Mouse (Mus musculus): ENCODE results near the gene Pcif1.
A peak's percentile ranks its signal among the peaks of the same experiment; 100 is the strongest.

Gene Pcif1

DNA sequence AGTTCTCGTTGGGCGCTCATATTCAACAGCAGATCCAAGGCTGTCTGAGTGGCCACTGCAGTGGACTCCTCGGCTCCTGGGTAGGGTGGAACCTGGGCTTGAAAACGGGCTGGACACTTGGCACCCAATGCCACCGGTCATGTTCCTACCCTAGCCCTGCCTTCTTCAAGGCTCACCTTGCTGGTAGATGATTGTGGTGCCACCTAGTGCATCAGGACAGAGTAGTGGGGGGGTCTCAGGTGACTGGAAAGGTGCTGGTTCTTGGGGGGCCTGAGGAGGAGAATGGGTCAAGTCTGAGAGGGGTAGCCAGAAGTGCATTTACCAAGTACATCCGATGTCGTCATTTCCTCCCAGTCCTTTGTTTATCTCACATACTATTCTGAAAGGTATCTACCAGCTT, 18.9 kb downstream of the Pcif1 start:
- no peak for DNase-seq

DNA sequence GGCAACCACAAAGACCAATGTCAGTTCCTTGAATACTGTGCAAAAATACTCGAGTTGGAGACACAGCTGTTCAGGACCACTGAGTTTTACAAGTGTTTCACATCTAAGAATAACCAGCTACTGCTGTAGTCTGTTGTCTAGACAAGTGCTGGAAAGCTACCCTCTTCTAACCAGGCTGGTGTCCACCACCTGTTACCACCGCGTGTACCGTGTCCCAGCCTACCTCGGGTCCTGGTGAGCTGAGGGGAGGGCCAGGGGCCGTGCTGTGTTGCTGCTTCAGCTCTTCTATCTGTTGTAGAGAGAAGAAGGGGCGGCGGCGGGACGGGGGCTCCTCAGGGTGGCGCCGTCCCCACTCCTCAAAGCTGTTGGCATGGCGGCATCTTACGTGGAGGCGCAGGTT, 19.9 kb downstream of the Pcif1 start:
- no peak for DNase-seq

DNA sequence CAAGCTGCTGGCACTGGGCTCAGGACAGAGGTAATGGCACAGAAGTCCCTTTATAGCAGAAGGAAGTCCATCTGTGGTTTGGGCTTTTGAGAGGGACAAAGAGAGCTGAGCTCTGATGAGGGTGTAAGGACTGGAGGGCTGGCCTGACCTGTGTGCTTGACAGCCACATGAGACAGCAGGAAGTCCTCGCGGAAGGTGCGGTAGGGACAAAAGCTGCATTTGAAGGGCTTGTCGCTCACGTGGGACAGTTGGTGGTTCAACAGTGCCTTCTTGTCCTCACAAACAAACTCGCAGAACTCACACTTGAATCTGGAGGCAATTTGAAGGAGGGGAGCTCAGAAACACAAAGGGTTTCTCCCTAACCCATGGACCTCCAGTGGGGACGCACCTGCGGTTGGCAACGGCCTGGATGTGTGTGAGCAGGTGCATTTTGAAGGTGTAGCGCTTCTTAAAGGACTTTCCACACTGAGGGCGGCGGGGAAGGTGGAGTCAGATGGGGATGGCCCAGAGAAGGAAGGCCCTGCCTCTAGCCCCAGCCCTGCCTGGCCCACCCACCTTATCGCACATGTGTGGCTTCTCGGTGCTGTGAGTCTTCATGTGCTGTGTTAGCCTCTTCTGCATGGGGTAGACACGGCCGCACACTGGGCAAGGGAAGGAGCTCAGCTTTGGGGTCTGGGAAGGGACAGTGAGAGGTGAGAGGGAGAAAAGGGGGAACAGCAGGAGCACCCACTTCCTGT, 20.8 kb downstream of the Pcif1 start:
- DNase-seq = no peak

DNA sequence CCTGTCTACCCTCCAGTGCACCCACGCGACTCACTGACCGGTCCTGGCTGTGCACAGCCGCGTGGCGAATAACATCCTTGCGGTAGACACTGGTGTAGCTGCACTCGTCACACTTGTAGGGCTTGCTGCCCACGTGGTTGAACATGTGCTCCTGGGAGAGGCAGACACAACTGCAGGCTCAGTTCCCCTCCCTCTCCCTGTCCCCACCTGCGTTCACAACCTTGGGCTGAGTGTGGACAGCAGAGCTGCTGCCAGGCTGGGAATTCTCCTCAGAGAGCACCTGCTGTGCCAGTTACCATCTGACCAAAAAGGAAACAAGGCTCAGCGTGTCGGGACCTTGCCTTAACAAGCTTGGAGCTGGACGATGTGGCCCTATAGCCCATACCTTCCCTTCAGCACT, 22.3 kb downstream of the Pcif1 start:
- no peak for DNase-seq

DNA sequence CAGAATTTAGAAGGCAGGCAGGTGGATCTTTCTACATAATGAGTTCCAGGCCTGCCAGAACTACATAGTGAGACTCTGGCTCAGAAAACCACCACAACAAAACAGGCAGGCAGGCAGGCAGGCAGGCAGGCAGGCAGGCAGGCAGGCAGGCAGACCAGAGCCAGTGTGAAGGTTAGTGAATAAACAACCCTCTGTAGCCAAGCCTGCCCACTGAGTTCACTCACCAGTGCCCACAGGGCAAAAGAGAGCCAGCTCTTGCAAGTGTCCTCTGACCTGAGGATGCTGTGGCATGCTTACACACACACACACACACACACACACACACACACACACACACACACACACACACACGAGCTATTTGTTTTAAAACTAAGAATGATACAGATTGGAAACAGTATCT, 24.4 kb downstream of the Pcif1 start:
- no peak for DNase-seq

DNA sequence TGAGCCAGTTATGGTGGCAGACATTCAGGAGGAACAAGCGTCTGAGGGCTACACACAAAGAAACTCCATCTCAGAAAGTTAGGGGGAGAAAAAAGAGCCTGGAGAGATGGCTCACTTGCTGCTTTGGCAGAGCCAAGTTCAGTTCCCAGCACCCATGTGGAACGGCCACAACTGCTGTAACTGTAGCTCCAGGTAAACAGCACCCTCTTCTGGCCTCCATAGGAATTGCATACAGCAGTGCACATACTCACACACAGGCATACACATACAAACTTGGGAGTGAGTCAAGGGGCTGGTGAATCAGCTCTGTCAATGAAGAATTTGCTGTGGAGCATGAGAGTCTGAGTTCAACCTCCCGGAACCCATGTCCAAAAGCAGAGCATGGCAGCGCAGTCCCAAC, 27.0 kb downstream of the Pcif1 start:
- DNase-seq = no peak

DNA sequence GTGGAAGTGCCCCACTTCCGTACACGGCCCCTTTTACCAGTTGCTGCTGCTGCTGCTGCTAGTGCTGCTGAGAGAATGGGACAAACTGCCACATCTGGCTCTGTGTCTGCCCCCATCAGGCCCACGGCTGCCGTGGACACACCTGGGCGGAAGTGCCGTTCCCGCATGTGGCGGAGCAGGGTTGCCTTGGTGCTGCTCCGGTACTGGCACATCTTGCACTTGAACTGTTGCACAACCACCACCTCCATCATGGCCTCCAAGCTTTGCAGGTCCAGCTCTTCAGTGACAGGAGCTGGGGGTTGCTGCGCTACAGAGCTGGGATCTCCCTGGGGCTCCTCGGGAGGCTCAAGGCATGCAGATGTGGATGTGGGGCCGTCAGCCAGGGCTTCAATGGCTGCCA, 28.4 kb downstream of the Pcif1 start:
- no peak for DNase-seq

DNA sequence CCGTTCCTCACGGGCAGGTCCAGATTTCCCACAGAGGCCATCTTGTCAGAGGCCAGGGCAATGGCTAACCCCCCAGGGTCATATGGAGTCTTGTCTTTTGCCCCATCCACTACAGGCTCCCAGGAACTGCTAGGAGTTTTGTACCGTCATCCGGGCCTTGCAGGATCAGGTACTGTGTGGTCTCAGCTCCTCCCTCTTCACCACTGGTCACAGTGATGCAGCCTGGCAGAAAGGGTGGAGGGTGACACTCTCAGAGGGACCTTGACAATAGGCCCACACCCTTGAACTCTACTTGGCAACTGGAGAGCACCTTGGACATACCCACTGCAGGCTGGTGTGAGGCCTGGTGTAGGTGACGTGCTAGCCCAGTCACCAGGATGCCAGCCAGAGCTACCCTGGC, 28.9 kb downstream of the Pcif1 start:
- DNase-seq = no peak

DNA sequence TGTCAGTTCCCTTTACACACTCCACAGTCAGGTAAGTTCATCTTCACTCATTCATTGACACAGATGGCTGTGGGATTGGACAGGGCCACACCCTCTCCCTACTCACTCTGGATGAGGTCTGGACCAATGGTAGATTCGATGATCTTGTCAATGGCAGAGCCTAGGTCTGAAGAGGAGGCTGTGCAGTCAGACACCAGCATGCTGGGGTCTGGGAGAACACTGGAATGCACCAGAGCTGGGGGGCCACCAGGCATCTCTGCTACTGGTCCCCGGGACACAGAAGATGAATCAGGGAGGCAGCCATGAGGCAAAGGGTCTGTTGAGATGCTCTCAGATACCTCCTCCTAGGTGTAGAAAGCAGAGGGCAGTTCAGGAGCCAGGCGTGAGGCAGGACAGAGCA, 30.0 kb downstream of the Pcif1 start:
- DNase-seq = no peak

DNA sequence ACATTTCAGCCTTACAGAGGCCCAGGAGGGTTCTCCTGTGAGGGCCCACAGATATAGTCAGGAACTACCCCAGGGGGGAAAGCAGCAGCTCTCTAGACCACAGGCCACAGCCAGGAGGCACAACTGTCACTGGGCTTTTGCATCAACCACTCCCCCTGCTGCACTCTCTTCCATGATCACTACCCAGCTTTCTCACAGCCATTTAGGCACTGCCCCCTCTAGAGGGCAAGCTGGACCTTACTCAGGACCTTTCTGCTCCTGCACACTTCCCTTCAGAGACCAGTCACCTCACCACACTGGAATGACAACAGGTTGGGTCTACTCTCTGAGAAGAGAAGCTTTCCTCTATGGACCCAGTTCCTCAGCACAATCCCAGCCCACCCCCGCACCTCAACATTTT, 30.4 kb downstream of the Pcif1 start:
- no peak for DNase-seq

DNA sequence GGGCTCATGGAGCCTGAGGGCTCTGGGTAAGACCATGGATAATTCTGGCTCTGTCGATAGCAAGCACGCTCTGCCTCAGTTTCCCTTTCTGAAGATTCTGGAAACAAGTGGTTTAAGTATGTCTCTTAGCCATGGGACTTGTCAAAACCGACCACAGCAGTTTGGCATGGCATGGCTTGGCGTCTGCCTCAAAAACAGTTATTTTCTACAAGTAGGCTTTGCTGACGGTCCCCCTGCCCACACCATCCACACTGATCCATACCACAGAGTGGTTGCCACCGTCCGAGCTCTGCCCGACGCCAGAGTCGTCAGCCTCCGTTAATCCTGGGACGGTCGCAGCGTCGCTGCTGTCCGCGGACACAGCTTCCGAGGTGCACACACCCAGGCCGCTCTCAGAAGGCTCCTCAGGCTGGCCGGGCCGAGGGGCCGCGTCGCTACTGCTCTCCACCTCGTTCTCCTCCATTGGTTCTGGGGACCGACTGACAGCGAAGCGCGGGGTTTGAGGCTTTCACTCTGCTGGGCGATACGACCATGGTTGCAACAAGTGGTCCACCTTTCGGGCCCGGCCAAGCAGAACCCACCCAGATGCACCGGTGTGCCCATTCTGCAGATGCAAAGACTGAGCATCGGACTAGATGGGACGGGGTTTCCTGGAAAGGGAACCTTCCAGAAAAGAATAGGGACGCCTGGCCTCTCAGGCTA, 31.4 kb downstream of the Pcif1 start:
- no peak for DNase-seq

DNA sequence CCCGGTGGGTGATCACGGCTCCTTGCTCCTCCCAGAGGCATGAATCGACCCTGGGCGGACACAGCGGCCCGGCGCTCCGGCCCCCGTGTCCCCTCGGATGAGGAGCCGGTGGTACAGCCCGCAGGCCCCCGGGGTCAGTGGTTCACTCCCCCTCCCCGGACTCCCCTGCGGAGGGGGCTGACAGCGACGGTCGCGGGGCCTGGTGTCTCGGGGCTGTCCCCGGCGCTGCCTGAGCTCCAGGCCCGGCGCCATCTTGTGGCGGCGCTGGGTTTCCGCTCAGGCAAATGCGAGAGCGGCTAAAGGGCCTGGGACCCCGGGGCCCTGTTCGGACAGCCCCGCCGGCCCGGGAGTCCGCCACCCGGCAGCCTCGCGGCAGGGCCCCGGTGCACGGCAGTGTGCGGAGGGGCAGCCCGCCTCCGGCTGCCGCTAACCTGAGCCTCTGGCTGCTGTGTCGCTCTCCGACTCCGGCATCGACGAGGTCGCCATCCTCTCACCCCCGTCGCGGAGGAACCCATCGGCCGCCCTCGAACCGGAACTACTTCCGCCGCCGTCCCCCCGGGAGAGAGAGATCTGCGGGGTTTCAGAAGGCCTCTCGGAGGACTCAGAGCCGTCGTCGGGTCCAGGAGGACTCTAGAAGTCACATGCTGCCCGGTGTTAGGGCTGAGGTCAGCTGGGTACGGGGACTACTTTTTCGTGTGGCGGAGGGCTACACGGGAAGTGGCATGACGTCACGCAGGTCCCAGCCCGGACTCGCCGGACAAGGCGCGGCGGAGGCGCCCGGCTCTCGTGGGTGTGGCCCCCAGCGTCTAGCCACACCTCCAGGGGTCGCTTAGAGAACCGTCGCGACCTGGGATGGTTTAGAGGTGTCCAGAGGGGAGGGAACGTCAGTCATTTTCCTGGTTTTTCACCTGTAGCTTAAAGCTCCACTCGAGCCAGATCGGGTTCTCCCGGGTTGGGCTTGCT, 32.3 kb downstream of the Pcif1 start, which contains the start of gene Zfp335:
Zfp335 (minus strand) TSS at position 672 of the 963 bp plus-strand sequence.
- peak; percentile 93 for DNase-seq

DNA sequence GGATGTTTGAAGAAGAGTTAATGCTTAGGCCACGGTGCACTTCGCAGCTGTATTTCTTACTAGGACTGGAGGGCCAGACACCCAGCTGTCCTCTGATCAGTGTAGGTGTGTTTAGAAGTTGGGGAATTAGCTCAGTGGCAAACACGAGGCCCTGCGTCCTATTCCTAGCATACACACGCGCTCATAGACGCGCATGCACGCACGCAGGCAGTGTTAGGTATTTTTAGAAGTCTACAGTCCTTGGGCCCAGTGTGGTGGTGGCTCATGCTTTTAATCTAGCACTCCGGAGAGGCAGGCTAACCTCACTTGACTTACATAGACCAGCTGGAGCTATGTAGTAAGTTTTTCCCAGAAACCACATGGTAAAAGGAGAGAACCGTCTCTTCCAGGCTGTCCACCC, 33.0 kb downstream of the Pcif1 start:
- DNase-seq = no peak

DNA sequence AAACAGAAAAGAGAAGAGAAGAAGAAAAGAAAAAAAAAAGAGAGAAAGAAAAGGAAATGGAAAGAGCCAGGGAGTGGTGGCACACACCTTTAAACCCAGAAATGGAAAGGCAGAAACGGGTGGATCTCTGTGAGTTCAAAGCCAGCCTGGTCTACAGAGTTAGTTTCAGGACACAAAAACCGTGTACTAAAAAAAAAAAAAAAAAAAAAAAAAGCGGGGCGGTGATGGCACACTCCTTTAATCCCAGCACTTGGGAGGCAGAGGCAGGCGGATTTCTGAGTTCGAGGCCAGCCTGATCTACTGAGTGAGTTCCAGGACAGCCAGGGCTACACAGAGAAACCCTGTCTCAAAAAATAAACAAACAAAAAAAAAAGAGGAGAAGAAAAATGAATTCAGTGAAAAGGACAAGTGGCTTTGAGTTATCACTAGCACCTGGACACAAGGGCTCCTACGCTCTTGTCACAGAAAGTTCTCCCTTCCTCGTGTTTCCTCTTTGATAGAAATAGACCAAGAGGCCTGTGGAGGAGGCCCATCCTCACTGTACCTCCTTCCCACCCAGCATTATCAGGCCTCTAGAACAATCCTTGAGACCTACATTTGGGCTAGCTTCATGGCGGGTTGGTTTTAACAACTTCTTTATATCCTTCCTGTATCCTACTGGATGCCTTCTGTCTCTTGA, 33.8 kb downstream of the Pcif1 start:
- DNase-seq = no peak

DNA sequence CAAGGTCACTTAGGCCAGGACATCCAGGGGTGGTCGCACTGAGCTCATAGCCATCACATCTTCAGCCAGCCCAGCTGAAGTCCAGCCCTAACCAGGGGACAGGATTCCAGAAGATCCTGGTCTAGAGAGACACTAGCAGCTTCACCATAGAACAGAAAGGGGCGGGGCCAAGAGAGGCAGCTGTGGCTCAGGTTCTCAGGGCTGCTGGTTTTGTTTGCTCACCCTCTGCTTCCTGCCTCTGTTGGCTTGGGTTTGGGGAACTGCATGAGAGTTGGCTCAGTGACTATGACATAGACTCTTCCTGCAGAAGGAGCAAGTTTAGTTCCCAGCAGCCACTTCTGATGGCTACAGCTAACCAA, 34.3 kb downstream of the Pcif1 start:
- no peak for DNase-seq

DNA sequence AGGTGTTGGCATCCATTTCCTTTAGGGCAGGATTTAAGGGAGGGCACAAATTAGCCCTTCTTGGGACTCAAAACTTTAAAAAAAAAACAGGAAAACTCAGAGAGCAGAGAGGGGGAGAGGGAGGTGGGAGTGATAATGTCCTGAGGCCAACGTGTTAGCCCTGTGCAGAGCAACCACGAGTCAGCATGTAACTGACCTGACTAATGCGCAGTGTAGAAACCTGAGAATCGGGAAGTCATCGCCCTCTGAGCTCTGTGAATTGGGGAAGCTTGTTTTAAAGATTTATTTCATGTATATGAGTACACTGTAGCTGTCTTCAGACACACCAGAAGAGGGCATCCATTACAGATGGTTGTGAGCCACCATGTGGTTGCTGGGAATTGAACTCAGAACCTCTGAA, 37.7 kb downstream of the Pcif1 start:
- no peak for DNase-seq

DNA sequence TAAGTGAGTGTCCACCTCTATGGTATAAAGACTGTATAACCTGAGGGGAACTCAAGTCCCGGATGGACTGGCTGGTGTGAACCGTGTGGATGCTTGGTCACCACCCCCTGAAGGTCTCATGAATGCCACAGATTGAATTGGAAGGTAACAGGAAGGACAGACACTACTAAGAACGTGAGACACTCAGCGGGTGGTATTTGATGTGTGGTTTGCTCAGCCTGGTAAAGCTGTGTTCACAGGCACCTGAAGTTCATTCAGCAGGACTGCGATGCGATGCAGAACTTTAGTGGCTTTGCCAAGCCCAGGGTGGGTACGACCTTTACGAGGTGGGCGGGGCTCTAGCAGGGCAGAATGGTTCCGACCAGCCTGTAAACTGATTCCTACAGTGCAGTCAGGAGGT, 38.3 kb downstream of the Pcif1 start:
- no peak for DNase-seq

DNA sequence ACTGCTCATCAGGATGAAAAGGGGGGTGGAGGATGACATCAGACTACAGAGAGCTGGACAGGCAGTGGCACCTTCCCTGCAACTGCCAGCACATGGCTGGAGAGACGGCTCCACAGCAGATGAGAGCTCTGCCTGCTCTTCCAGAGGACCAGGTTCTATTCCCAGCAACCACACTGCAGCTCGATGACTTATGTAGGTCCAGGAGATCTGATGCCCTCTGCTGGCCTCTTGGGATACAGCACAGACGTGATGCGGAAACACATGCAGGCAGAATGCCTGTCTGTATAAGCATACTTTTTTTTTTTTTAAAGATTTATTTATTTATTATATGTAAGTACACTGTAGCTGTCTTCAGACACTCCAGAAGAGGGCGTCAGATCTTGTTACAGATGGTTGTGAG, 39.2 kb downstream of the Pcif1 start:
- no peak for DNase-seq

DNA sequence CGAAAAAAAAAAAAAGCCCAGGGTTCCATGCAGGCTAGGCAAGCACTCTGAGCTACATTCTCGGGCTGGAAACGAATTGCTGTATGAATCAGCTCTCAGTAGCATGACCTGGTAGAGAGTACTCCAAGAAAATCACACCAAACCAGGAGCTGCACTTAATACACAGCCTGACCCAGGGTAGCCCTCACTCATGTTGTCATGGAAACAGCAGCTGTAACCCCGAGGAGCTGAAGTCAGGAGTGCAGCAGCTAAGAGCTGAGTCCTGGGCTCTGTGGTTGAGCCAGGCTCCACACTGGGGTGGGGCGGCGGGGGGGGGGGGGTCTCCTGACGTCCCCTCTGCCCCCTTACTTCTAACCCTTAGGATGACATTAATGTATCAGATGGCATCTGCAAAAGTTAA, 42.9 kb downstream of the Pcif1 start:
- no peak for DNase-seq

DNA sequence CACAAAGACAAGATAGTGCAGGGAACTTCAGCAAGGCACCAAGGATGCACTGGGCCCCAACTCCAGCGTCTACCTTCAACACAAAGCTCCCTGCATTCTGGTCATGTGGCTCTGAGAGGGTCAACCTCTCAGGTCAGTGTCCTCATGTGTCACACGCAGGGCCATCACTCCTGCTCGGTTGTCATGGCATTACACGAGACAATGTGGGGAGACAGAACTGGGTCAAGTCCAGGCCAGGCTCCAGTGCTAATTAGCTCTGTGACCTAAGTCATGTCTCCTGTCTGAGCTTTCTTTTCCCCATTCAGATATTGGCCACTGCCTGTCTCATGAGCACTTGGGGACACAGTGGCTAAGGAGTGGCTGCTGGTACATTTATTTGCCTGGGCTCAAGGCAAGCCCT, 44.2 kb downstream of the Pcif1 start:
- no peak for DNase-seq

DNA sequence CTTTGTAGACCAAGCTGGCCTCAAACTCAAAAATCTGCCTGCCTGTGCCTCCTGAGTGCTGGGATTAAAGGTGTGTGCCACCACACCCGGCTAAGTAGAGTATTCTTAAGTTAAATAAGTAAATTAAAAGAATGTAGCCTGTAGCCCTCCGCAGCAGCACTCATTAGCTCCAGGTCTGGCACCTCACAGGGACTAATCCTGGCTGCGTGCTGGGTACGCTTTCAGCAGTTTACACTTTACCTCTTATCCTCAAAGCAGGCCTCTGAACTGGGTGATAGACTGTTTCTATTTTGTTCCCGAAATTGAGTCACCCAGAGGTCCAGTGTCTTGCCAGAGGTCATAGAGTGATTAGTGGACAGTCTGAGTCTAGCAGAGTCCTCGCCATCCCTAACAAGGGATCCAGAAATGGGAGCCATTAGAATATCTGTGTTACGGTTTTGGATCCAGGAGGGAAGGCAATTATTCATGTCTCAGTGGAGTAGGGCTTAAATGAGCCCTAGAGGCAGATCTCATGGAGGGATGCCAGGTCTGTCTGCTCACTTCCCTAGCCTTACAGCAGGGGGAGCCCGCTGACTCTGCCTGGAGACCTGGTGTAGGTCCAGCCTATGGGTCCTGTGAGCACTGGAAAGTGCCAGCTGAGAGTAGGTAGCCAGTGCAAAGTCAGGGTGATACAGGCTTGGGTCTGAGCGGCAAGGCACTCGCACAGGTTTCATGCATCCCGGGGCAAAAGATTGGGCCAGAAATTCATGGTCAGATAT, 45.2 kb downstream of the Pcif1 start:
- peak; percentile 98 for DNase-seq
